Mouse (Mus musculus): Measurements from ENCODE around the gene Neurl1b. TPM values are rescaled to one million over a fixed set of nuclear protein-coding genes. Genes with fewer than 3 reads are reported as not detected.

Neurl1b gene
- polyA plus RNA-seq, 1 experiment, result 7.9 TPM

DNA sequence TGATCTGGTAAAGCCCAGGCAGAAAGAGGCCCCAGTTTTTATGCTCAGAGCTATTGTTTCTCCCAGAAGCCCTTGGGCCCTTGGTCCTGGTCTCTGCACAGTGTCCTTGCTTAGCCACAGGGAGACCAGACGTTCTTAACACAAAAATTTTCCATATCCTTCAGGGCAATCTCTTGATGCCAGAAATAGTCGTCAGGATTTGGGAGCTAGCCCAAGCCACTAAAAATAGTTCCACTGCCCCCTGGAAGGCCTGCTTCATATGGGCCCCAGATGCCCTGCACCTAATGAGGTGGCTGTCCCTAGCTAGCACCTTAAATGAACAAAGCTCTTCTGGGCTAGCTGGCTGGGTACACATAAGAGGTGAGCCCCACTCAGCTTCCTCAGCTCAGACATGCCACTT lies 76.3 kb downstream of the Neurl1b start:
- no peak for DNase-seq (ENCODE audit: low spot score)

DNA sequence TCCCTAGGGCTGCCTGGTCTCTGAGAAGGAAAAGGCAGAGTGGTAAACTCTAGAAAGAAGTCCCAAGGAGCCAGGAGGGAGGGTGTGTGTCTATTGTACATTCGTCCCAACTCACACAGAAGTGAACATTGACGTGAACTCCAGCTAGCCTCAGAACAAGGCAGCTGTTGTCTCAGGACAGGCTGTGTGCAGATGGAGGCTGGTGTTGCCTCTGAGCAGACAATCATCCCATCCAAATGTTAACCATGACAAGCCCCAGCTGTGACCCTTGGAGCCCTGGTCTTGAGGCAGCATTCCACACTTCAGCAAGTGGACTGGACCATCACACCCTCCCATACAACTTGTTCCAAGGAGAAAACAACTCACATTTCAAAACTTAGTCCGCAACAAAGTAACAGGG lies 77.6 kb downstream of the Neurl1b start:
- DNase-seq (ENCODE audit: low spot score), result no peak

GRCm38 (mm10) chr17:26494642-26495468 lies 80.2 kb downstream of the Neurl1b start:
- DNase-seq (ENCODE audit: low spot score), result no peak

Other genes with a start within 250 kb of the Neurl1b start
- gene Pdia2, start 215.7 kb upstream of the Neurl1b start, polyA plus RNA-seq (2012; rRNA removed), result 0.41 and 0.72 TPM in 2 replicates
- gene Rgs11, start 211.9 kb upstream of the Neurl1b start, polyA plus RNA-seq (2012; rRNA removed), result 46.4 and 47.9 TPM in 2 replicates
- 7.2 and 12.5 TPM in 2 replicates for gene Arhgdig, start 207.0 kb upstream of the Neurl1b start, polyA plus RNA-seq (2012; rRNA removed)
- gene Fam234a, start 170.6 kb upstream of the Neurl1b start, polyA plus RNA-seq (2012; rRNA removed), result 89.4 and 106 TPM in 2 replicates
- gene Luc7l, start 161.9 kb upstream of the Neurl1b start, polyA plus RNA-seq (2012; rRNA removed), result 51.1 and 65.5 TPM in 2 replicates
- gene Ergic1, start 146.7 kb downstream of the Neurl1b start, polyA plus RNA-seq (2012; rRNA removed), result 152 and 155 TPM in 2 replicates
- gene Dusp1, start 147.3 kb downstream of the Neurl1b start, polyA plus RNA-seq (2012; rRNA removed), result 67.4 and 75.0 TPM in 2 replicates
- gene Atp6v0e, start 248.4 kb downstream of the Neurl1b start, polyA plus RNA-seq (2012; rRNA removed), result 260 and 293 TPM in 2 replicates